Mouse (Mus musculus) right cerebral cortex, postnatal 14 days (tissue): ENCODE results near the gene Col6a2.

ENCODE experiments used
- DNase-seq: peaks from one replicate; pipeline ENCODE4 v3.0.0; 2022

The Col6a2 gene

GRCm38 (mm10) chr10:76636026-76636425, 12.6 kb upstream of the Col6a2 start:
- DNase-seq, result no peak

- no peak for DNase-seq
Observed at GRCm38 (mm10) chr10:76634584-76634983, 11.2 kb upstream of the Col6a2 start.

GRCm38 (mm10) chr10:76634094-76634571, 10.7 kb upstream of the Col6a2 start:
- DNase-seq, result no peak

GRCm38 (mm10) chr10:76632630-76633029, 9.2 kb upstream of the Col6a2 start:
- no peak for DNase-seq

- no peak for DNase-seq
Observed at GRCm38 (mm10) chr10:76630657-76631056, 7.2 kb upstream of the Col6a2 start.

- no peak for DNase-seq
Observed at GRCm38 (mm10) chr10:76627714-76628113, 4.3 kb upstream of the Col6a2 start.

- no peak for DNase-seq
Observed at GRCm38 (mm10) chr10:76624903-76625302, 1.5 kb upstream of the Col6a2 start.

GRCm38 (mm10) chr10:76623734-76624133, 304 bp upstream of the Col6a2 start:
- no peak for DNase-seq

- no peak for DNase-seq
Observed at GRCm38 (mm10) chr10:76622411-76622810, 1.0 kb downstream of the Col6a2 start.

- no peak for DNase-seq
Observed at GRCm38 (mm10) chr10:76612473-76612872, 11.0 kb downstream of the Col6a2 start.

GRCm38 (mm10) chr10:76602690-76603089, 20.7 kb downstream of the Col6a2 start:
- DNase-seq, result no peak

GRCm38 (mm10) chr10:76596338-76596737, 27.1 kb downstream of the Col6a2 start:
- no peak for DNase-seq

GRCm38 (mm10) chr10:76590197-76590596, 33.2 kb downstream of the Col6a2 start:
- DNase-seq, result no peak

- no peak for DNase-seq
Observed at GRCm38 (mm10) chr10:76586190-76586589, 37.2 kb downstream of the Col6a2 start.

GRCm38 (mm10) chr10:76584138-76584537, 39.3 kb downstream of the Col6a2 start:
- DNase-seq, result no peak

- DNase-seq, result no peak
Observed at GRCm38 (mm10) chr10:76576920-76577319, 46.5 kb downstream of the Col6a2 start.

GRCm38 (mm10) chr10:76575374-76575773, 48.1 kb downstream of the Col6a2 start, which contains the start of gene Ftcd:
Ftcd (plus strand) TSS chr10:76575648.
- no peak for DNase-seq

- DNase-seq, result no peak
Observed at GRCm38 (mm10) chr10:76572151-76572550, 51.3 kb downstream of the Col6a2 start.

- DNase-seq, result no peak
Observed at GRCm38 (mm10) chr10:76571070-76571469, 52.4 kb downstream of the Col6a2 start.

GRCm38 (mm10) chr10:76569996-76570685, 53.3 kb downstream of the Col6a2 start:
- DNase-seq, result no peak

- no peak for DNase-seq
Observed at GRCm38 (mm10) chr10:76561972-76562371, 61.5 kb downstream of the Col6a2 start, which contains the start of gene Spatc1l. Spatc1l (plus strand) TSS chr10:76562272.

- no peak for DNase-seq
Observed at GRCm38 (mm10) chr10:76554061-76554460, 69.4 kb downstream of the Col6a2 start.

- DNase-seq, result no peak
Observed at GRCm38 (mm10) chr10:76551556-76551955, 71.9 kb downstream of the Col6a2 start.

GRCm38 (mm10) chr10:76550458-76550857, 73.0 kb downstream of the Col6a2 start:
- DNase-seq, result peak; percentile 20

- DNase-seq, result no peak
Observed at GRCm38 (mm10) chr10:76548218-76548617, 75.2 kb downstream of the Col6a2 start.
